Mouse (Mus musculus) right cerebral cortex, postnatal 10 days (tissue): Measurements from ENCODE around the gene Abi1.
A peak's percentile ranks its signal among the peaks of the same experiment; 100 is the strongest.
"Not testable (repeated sequence)": the region's sequence is repeated elsewhere in the genome, so short reads cannot be mapped to it uniquely, and the experiment has no call there.

Experiments
- DNase-seq, 2 experiments: peaks; one replicate each; pipeline ENCODE4 v3.0.0; 2021; ENCODE audit warnings: low spot score in 2 of 2

Gene Abi1

DNA sequence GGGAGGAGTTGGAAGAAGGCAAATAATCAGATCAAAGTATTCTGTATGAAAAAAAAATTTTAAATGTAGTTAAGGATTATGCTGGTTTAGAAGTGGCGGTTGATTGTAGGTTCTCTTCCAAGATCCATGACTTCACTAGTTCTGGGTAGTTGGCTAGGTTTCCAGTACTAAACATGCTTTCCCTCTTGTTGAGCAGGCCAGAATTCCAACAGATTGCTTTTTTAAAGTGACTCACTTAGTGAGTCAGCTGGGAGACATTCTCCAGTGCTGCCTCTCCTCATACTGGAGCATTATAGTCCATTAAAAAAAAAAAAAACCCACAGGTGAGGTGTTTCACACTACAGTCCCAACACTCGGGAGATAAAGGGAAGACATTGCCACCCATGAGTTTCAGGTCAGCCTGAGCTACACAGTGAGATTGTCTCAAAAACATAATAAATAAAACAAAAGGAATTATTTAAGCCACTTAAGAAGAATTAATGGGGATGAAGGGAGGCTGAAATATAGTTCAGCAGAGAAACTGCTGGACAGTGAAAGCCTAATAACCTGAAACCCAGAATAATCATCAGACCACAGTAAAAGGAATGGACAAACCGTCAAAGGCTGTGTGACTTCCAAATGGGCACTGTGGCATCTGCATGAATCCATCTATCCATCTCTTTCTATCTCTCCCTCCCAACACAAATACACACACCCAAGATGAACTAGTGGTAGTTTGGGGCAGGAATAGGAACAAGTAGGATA lies 5.2 kb downstream of the Abi1 start:
- DNase-seq: no peak

DNA sequence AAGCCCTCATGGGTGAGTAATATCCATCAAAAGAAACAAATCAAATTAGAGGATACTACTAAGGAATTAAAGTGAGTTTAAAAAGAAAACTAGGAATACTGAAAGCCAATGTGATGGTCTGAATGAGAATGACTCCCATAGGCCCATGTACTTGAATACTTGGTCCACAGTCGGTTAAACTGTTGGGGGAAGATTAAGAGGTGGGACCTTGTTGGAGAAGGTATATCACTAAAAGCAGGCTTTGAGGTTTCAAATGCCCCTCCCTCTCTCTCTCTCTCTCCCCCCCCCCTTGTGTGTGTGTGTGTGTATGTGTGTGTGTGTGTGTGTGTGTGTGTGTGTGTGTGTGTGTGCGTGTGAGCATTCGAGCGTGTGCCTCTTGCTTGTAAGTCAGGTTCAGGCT lies 9.4 kb downstream of the Abi1 start:
- no peak for DNase-seq

DNA sequence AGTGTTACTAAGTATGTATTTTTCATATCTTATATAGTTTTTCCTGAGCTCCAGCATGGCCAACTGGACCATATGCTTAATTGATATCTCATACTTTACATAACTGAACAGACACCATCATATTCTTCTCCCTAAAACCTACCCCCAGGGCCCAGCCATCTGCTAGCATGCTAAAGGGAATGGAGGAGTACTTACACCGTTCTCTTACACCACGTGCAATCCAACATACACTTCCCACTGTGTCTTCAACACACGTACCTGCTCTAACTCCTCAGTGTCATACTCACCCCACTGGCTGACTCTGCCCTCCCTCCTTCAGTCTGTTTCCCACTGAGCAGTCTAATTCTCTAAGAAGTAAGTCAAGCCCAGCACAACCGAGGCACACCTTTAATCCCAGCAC lies 11.2 kb downstream of the Abi1 start:
- no peak for DNase-seq

DNA sequence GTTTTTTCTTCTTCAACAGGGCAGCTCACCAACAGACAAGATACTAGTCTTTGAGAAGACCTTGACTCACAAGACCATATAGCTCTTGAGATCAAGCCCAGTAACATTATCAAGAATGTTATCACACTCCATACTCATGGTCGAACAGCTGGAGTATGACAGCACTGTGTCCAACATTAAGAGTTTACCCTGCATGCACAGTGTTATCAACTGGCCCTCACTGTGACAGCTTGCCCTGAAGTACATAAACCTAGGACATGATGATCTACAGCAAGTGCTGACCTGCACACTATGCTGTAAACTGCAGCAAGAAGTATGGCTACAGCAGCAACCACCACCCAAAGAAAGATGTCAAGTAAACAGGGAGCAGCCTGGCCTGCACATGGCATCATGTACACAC lies 13.7 kb downstream of the Abi1 start:
- no peak for DNase-seq

DNA sequence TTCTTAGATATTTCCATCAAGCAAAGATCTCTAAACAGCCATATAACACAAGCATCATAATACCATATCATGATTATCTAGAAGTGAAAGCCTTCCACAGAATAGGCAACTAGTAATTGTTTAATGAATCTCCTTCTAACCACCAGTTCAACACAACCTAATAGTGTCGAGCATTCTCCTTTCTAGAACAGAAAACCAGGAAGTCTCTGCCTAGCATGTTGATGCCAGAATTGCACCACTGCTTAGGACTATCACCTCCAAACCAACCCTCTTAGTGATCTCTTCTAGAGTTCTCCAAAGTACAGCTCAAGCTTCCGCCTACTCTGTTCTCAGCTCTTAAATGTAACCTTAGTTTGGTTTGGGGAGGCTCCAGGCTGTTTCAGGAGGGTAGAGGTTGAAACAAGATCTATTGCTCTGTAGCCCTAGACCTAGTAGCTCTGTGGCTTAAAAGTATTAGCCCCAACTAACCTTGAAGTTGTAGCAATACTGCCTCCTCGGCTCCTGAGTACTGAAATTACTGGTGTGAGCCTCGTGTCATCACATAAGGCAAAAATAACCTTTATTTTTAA lies 16.2 kb downstream of the Abi1 start:
- DNase-seq: no peak

DNA sequence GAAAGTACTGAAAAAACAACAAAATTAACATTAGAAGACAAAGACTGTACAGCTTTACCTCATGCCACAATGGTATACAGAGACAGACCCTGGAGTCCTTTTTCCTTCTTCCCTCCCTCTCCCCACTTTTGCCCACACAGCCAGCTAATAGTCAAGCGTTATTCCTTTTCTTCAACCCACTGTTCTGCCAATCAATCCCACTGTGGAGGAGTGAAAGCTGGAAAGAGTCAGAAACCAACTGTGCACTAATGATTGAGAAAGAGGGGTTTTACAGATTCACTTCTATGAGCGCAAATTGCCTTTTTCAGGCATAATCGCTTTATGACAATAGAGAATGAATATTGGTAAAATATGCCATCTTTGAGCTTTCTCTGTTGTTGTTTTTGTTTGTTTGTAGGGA lies 17.0 kb downstream of the Abi1 start:
- no peak for DNase-seq

DNA sequence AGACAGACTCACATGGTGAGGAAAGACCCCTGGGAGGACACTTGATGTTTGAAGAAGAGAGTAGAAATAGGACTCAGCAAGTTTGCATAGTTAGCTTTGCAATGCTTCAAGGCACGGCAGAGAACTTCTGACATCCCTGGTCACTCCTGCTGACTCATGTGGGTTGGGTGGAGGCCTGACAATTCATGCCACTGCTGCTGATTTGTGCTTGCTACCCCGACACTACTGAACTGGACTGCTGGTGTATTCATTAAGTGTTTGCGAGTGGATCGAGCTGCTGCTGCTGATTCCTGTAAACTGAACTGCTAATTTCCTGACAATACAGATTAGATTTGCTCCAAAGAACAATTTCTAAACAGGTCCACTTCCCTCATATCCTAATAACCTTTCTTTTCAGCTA lies 18.3 kb downstream of the Abi1 start:
- no peak for DNase-seq

DNA sequence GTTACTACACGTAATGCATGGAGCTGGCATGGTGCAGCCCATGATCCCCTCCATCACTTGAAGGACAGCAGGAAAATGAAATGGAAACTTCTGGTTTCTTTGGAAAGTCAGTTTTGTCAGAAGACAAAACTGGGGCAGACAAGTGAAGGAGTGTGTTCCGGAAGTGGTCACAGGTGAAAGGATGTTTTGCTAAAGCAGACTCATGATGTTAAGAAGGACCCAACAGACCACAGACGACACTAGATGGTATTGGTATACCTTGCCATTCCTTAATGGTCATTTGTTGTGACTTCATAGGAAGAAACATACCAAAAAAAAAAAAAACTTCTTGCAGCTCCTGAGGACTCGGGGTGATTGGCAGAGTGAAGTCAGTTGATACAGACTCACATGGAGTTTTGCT lies 18.7 kb downstream of the Abi1 start:
- DNase-seq: no peak

DNA sequence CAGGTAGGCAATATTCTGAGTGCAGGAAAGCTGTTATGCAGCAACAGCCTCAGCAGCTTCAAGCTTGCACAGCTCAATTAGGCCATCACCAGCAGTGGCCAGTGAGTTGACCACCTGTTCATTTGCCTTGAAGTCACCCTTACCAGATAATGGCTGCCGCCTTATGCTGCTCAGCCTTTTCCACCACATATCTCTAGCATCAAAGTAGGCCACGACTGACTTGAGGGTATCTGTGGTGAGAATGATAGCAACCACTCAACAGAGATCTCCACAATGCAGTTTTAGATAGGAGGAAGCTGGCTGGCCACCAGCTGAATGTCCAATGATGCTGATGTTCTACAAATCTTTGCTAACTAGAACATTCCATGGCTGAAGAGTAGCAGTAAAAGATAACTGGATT lies 20.9 kb downstream of the Abi1 start:
- DNase-seq: no peak

DNA sequence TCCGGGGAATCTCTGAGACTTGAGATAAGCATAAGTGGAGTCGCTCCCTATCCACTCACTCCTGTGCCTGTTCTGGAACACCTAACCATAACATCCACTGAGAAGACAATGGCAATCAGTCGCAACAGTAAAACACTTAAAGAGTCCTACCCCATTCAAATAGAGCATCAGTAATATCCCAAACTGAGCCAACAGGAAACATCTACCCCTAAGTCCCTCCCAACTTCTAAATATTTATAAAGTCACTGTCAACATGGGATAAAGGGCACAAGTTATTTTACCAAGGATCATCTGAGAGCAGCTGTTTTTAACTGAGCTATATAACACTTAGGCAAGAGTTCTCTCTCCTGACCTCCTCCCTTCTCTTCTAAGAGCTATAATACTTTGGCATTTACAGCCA lies 23.9 kb downstream of the Abi1 start:
- DNase-seq: no peak

DNA sequence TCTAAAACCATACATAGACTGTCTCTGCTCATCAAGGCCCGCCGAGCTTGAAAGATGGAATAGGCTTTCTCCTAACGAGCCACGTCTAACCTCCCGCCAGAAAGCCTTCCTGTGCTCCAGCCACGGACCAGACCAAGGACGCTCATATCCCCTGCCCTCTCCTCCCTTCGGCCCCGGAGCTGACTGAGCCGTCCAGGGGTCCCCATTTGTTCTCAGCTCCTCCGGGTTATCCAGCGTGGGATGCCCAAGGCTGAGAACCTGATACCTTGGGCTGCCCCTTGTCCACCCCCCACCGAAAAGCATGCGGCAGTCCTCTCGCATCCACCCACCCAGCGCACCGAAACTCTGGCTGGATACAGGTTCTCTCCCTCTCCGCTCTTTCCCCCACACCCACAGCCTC lies 24.7 kb downstream of the Abi1 start:
- DNase-seq: no peak

DNA sequence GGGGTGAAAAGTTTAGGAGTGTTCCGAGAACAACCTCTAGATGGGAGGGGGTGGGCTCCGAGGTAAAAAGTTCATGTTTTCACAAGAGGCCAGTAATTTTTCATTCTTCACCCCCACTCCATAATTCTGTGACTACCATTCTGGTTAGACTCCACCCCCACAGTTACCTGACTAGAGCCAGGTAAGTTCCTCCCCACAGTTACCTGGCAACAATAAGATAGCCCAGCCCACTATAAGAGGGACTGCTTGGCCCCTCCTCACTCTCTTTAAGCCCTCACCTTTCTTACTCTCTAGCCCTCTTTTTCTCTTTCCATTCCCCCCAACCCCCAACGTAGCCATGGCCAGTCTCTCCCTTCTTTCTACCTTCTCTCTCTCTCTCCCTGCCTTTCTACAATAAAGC lies 25.1 kb downstream of the Abi1 start:
- not testable (repeated sequence) for DNase-seq

DNA sequence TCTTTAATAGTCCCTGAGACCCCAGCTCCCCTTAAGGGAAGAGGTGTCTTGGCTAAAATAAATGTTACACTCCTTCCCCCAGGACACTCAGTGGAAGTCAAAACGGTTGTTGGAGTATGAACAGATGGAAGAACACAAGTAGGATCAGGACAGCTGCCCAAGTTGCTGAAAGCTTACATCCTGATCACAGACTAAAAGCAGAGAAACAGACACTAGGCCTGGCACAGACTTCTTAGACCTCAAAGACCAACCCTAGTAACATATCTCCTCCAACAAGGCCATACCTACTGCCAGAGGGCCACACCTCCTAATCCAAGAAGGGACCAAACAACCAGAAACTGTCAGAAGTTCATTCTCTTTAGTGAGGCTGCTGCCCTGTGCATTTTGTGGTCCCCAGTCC lies 31.8 kb downstream of the Abi1 start:
- no peak for DNase-seq

DNA sequence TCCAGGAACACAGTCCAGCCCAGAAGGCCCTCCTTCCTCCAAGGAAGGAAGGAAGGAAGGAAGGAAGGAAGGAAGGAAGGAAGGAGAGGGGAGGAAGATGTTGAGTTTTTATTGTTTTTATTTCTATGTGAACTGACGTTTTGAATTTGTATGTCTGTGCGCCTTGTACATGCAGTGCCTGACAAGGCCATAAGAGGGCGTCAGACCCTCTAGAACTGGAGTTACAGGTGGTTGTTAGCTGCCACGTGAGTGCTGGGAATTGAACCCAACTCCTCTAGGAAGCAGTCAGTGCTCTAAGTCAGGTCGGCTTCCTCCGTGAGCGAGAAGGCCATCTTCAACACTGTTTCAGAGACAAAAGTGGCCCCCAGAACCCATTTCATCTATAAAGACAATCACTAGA lies 32.5 kb downstream of the Abi1 start:
- DNase-seq: no peak

DNA sequence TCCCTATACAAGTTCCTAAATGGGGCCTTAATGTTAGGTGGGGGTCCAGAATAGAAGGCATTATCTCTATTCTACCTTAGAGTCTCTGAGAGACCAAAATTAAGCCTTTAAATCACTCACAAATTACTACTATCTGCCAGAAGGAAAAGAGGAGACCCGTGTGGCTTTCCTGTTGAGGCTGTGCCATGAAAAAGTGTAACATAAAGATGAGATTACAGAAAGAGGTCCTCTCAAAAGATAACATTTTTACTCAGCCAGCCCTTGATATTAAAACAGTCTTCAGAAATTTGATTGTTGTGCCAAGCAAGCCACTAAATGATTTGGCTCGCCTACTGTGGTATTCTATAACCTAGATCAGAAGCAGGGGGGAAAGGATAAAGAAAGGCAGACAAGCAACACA lies 32.9 kb downstream of the Abi1 start:
- no peak for DNase-seq

DNA sequence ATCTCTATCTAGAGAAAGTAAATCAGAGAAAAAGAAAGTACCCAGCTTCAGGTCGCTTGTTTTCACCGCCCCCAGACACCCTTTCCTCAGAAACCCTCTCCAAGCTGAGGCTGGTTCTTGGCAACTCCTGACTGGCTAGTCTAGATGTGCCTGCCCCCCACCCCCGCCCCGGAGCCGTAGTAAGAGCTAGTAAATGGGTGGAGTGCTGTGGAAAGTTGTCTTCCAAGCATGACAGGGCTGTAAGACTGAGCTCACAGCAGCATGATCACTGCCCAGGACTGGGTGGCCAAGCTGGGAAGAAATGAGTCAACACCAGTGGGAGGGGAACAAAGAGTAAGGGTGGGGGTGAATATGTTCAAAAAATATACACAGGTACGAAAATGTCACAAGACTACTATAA lies 33.8 kb downstream of the Abi1 start:
- DNase-seq: no peak

DNA sequence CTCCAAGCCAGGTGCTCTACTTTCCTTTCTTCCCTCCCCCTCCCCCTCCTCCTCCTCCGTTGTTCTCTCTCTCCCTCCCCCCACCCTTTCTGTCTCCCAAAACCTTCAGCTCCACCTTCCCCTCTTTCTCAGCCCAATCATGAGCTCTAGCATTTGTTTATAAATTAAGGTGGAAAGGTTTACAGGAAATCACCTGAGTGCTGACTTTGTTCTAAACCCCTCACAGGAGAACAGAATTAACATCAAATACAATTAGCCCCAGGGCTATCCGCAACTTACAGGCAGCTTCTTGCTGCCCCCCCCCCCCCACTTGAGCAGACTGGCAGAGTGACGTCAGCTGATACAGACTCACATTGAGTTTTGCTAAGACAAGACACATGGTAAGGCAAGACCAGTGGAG lies 37.4 kb downstream of the Abi1 start:
- no peak for DNase-seq

DNA sequence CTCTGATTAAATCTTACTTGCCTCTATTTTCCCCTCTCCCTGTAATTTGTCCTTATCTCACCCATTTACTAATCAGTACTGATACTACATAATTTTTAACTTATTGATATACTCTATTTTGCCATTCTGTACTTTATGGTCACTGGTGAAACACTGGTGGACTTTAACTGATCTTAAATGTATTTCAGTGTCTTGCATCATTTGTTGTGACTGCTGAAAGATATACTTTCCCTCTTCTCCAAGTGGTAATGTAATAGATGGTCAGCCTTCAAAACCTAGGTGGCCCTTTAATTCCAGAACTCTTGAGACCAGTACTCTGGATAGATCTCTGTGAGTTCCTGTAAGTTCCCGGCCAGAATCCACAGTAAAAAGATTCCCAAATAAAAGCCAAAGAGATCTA lies 40.4 kb downstream of the Abi1 start:
- no peak for DNase-seq

DNA sequence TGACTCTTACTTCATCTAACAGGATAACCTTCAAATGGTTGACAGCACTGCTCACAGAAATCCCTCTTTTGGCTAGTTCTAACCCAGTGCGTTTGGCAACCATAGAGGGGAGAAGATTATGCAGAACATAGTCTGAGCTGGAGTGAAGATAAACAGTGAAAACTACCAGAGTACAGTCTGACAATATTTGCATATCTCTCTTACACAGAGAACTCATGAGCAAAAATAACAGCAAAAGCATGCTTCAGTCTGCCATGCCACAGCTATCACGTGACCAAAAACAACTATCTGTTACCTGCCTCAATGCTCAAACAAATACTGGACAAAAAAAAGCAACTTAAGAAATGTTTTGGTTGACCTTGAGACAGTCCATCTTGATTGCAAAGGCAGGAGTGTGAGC lies 41.2 kb downstream of the Abi1 start:
- no peak for DNase-seq

DNA sequence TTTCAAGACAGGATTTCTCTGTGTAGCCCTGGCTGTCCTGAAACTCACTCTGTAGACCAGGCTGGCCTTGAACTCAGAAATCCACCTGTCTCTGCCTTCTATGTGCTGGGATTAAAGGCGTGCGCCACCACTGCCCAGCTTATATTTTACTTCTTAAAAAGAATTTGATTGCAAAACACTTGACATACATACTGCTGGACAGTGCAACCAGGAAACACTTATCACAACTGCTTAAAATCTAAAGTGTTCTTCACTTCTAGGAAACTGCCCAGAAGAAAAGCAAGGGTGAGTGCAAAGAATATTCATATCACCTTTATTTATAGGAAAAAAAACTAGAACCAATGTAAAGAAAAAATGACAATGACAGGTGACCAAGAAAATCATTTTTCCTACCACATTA lies 42.0 kb downstream of the Abi1 start:
- no peak for DNase-seq

DNA sequence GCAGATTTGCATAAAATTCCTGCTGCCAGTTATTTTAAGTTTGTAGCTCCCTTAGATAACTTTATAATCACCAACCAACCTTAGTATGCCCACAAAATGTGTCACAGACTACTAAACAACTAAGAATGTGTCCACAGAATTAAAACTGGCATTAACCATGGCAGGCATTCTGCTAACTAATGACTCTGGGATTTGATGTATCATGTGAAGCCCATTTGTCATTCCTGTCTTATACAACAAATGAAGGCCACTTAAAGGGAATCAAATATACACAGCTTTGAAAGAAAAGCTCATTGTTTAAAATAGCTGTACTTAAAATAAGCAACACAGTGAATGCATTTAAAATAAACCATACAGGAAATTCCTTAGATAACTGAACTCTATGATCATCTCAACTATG lies 44.0 kb downstream of the Abi1 start:
- no peak for DNase-seq

DNA sequence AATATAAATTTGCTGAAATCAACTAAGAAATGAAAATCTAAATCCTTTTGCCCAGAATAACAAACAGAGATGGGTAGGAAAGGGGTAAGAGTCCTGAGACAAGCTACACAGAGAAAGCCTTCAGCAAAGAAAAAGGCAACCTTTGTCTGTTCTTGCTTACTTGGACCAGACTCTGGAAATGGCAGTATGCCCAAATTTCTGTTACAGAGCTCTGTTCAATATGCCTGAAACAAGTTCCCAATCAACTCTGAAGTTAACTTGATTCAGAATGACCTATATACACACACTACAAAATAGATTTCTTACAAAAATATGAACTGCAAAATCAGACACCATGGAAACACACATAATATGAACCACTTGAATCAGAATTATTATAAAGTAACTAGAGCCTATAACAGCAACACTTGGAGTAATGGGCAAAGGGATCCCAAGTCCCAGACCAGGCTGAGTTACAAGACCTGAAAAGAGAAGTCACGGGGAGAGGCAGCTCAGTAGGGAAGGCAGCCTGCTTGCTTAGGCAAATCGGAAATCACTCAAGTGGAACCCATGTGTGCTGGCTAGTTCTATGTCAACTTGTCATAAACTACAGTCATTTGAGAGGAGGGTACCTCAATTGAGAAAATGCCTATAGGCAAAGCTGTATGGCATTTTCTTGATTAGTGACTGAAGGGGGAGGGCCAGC lies 53.9 kb downstream of the Abi1 start:
- DNase-seq: peak; percentile 49 to 68

DNA sequence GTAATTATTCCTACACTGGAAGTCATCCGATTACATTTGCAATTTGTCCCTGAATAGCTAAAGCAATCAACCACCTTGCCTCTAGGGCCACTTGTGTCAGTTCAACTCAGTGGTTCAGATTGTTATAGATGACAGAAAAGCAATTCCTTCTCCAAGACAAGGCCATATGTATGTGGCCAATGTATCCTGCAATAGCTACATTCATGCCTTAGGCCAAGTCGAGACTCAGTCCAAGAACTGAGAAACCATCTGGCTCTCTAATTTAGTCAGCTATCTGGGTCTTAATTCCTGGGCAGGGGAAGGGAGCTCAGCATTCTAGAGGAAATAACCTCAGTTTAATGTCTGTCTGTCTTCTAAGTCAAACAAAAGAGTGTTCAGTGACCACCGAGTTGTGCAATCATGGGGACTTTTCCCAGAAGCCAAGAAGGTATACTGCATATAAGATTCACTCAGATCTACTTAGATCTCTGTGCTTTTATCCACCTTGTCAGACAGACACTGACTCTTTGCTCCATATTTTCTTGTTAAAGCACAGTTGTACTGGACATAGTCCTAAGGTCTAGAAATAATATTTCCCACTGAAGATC lies 62.6 kb downstream of the Abi1 start:
- DNase-seq: no peak
